Mouse (Mus musculus) neural tube, embryonic 12.5 days (tissue): ENCODE results near the gene Pcdh7. TPM values are rescaled to one million over a fixed set of nuclear protein-coding genes. Genes with fewer than 3 reads are reported as not detected.

Source experiments
- ATAC-seq: fragments of 200-750 bp; cut with Nextera tagmentation; 2 replicates; pipeline ENCODE4 v1.8.0; 2017; ENCODE audit warnings: low read depth, mild to moderate bottlenecking, moderate TSS enrichment, moderate library complexity; ENCODE audit not compliant: low FRiP score
- H3K27ac ChIP-seq: fragments of 300-500 bp; sonication (generic); 2 replicates; pipeline ENCODE4 v1.5.1; 2016
- H3K27me3 ChIP-seq: fragments of 300-500 bp; sonication (generic); replicated peaks from 2 replicates; pipeline ENCODE4 v1.6.1; 2016; ENCODE audit warnings: mild to moderate bottlenecking
- H3K36me3 ChIP-seq: fragments of 300-500 bp; sonication (generic); 2 replicates; pipeline ENCODE4 v1.6.1; 2016; ENCODE audit warnings: mild to moderate bottlenecking
- H3K4me1 ChIP-seq: fragments of 300-500 bp; sonication (generic); 2 replicates; pipeline ENCODE4 v1.6.1; 2016
- H3K4me2 ChIP-seq: fragments of 300-500 bp; sonication (generic); replicated peaks from 2 replicates; pipeline ENCODE4 v1.6.1; 2016; ENCODE audit warnings: mild to moderate bottlenecking
- H3K4me3 ChIP-seq: fragments of 300-500 bp; sonication (generic); 2 replicates; pipeline ENCODE4 v1.5.1; 2016
- H3K9ac ChIP-seq: fragments of 300-500 bp; sonication (generic); 2 replicates; pipeline ENCODE4 v1.6.1; 2016; ENCODE audit warnings: mild to moderate bottlenecking
- H3K9me3 ChIP-seq: fragments of 300-500 bp; sonication (generic); 2 replicates; pipeline ENCODE4 v1.6.1; 2016; ENCODE audit warnings: mild to moderate bottlenecking
- WGBS: fragments of 180-500 bp; shearing (Covaris S2); methylation state at CpG from one replicate; pipeline ENCODE4 v1.1.7; 2016; 5-methylcytosine and 5-hydroxymethylcytosine counted together
- polyA plus RNA-seq: library from polyadenylated mRNA; unstranded; fragments of >200 nt; fragmentation: Nextera tagmentation; extraction: Ambion mirVana; gene quantifications from 2 replicates; pipeline ENCODE4 v1.2.1, GENCODE M21; 2016

Gene Pcdh7
- polyA plus RNA-seq, 1 experiment from 2014 or later, result 16.0 TPM

GRCm38 (mm10) chr5:57819788-57820187 is 102.0 kb downstream of the Pcdh7 start:
- no peak for ATAC-seq
- Histone ChIP-seq H3K27ac (no peak overlapping the region), H3K9ac (no peak overlapping the region), H3K4me3 (no peak overlapping the region), H3K27me3 (no peaks in the 10 kb centered on the region), H3K4me1 (no peaks in the 10 kb centered on the region), H3K9me3 (no peaks in the 10 kb centered on the region), H3K4me2 (no peak overlapping the region), H3K36me3 (no peaks in the 10 kb centered on the region)
- 79% methylated on average over 2 of the region's 2 CpGs for WGBS

DNA sequence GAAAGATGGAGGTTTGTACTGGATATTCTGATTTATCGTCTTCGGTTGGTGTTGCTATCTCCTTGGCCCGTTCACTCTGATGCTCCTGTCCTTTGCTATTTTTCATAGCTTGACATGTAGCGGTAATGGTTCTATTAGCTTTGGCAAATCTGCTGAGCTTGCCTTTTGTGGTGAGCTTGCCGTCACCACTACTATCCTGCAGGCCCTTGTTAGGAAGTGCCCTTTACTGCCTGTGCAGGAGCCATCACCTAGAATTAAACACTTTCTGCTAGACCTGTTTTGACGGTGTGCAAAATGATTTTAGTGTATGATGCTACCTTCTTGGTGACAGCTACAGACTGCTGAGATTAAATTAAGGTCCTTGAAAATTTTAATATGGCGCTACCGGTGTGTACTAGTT is 103.3 kb downstream of the Pcdh7 start:
- no peak for ATAC-seq
- no peak overlapping the region for H3K9ac ChIP-seq
- no peaks in the 10 kb centered on the region for H3K9me3 ChIP-seq
- no peak overlapping the region for H3K4me3 ChIP-seq
- H3K27me3 ChIP-seq, result no peaks in the 10 kb centered on the region
- no peaks in the 10 kb centered on the region for H3K4me1 ChIP-seq
- H3K4me2 ChIP-seq, result no peak overlapping the region
- H3K36me3 ChIP-seq, result no peaks in the 10 kb centered on the region
- 86% methylated on average over 8 of the region's 8 CpGs for WGBS
- H3K27ac ChIP-seq, result no peak overlapping the region

- ATAC-seq, result no peak
- Histone ChIP-seq H3K27ac (no peak overlapping the region), H3K4me2 (no peak overlapping the region), H3K36me3 (no peaks in the 10 kb centered on the region), H3K9ac (no peak overlapping the region), H3K4me1 (no peaks in the 10 kb centered on the region), H3K4me3 (no peak overlapping the region), H3K9me3 (no peaks in the 10 kb centered on the region), H3K27me3 (no peaks in the 10 kb centered on the region)
- 97% methylated on average over 3 of the region's 3 CpGs for WGBS
Observed at GRCm38 (mm10) chr5:57828437-57828836, 110.7 kb downstream of the Pcdh7 start.

- H3K4me3 ChIP-seq, result no peak overlapping the region
Observed at GRCm38 (mm10) chr5:57837150-57837549, 119.4 kb downstream of the Pcdh7 start.

DNA sequence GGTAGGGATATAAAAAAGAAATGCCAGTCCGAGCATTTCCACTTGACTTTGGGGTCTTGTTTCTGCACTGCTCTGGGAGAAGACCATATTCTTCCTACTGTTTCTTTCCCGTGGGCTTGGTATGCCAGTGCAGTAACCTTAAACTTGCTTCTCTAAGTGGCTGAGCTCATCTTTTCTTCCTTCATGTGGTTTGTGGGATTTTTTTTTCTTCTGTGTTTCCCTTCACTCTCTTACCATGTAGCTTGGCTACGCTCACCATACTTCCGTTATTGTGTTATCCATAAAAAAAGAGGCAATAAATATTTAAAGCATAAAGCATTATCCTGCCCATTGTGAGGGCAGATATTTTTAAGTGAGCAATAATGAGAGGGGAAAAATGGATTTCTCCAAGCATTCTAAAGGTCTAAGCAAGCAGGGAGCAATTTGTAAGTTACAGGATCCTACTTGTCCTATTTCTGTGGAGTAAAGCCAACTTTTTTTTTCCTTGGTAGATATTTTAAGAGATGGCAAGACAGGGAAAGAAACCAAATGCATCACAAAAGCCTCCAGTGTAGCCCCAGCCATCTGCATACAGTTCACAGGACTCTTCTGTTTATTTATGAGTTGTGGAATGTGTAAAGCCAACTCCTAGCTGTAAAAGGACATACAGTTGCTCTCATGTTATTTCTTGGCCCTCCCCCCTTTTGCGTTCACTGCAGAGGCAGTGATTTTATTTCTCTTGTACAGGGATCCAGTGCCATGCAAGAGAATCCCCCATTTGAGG is 123.8 kb downstream of the Pcdh7 start:
- Histone ChIP-seq H3K27ac (no peak overlapping the region), H3K36me3 (no peaks in the 10 kb centered on the region), H3K9ac (no peak overlapping the region), H3K4me3 (no peak overlapping the region), H3K27me3 (no peaks in the 10 kb centered on the region), H3K4me1 (no peaks in the 10 kb centered on the region), H3K4me2 (no peak overlapping the region), H3K9me3 (no peaks in the 10 kb centered on the region)
- 79% methylated on average over 5 of the region's 5 CpGs for WGBS
- no peak for ATAC-seq

More at GRCm38 (mm10) chr5:57837150-57837549, 119.4 kb downstream of the Pcdh7 start:
- no peaks in the 10 kb centered on the region for H3K4me1 ChIP-seq
- no peak overlapping the region for H3K4me2 ChIP-seq
- WGBS, result 62% methylated on average over 2 of the region's 2 CpGs
- H3K9me3 ChIP-seq, result no peaks in the 10 kb centered on the region
- no peaks in the 10 kb centered on the region for H3K36me3 ChIP-seq
- no peak for ATAC-seq
- H3K9ac ChIP-seq, result no peak overlapping the region
- no peak overlapping the region for H3K27ac ChIP-seq
- no peaks in the 10 kb centered on the region for H3K27me3 ChIP-seq

- Histone ChIP-seq H3K4me2 (no peak overlapping the region), H3K9me3 (no peaks in the 10 kb centered on the region), H3K9ac (no peak overlapping the region), H3K4me1 (no peaks in the 10 kb centered on the region), H3K27me3 (no peaks in the 10 kb centered on the region), H3K36me3 (no peaks in the 10 kb centered on the region), H3K4me3 (no peak overlapping the region), H3K27ac (no peak overlapping the region)
- WGBS, result 78% methylated on average over 3 of the region's 3 CpGs
- ATAC-seq, result no peak
Observed at GRCm38 (mm10) chr5:57847500-57847899, 129.7 kb downstream of the Pcdh7 start.

DNA sequence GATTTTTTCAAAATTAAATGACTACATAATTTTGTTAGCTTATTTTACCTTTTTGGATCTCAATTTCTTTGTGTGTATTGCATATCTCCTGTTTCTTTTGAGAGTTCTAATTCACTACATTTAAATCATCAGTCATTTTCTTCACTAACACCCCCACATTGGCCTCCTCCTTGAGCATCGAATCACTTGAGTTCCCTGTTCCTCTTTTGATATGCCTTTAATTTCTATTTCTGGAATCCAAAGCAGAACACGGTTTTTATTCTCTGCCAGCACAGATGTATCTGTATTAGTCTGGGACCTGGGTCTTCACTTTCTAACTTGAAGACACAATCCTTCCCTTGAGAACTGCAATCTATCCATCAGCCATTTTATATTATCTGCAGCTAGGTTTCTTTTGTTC is 132.3 kb downstream of the Pcdh7 start:
- no peaks in the 10 kb centered on the region for H3K36me3 ChIP-seq
- WGBS, result 84% methylated on average over 2 of the region's 2 CpGs

DNA sequence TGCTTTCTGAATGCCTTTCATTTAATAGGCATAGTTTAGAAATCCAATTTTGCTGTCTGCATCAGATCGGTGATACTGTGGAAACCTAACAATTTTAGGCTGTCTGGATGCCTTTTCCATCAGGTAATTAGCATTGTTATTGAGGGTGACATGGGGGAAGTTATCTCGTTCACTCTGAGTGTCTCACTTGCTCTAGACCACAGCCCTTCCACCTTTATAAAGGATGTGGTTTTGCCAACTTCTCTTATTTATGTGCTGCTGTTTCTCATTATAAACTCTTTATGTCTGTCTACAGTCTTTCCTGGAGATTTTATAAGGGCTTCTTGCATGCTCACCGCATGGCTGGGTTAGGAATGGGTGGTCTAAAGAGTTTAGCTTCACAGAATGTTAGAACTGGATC is 139.5 kb downstream of the Pcdh7 start:
- no peak for ATAC-seq
- H3K4me1 ChIP-seq, result no peaks in the 10 kb centered on the region
- H3K27ac ChIP-seq, result no peak overlapping the region
- H3K4me3 ChIP-seq, result no peak overlapping the region
- 81% methylated on average over 3 of the region's 3 CpGs for WGBS
- H3K9ac ChIP-seq, result no peak overlapping the region
- no peak overlapping the region for H3K4me2 ChIP-seq
- H3K36me3 ChIP-seq, result no peaks in the 10 kb centered on the region
- H3K9me3 ChIP-seq, result no peaks in the 10 kb centered on the region
- no peaks in the 10 kb centered on the region for H3K27me3 ChIP-seq

More for the DNA sequence above, 132.3 kb downstream of the Pcdh7 start:
- H3K9me3 ChIP-seq, result no peaks in the 10 kb centered on the region
- no peak overlapping the region for H3K27ac ChIP-seq
- H3K4me1 ChIP-seq, result no peaks in the 10 kb centered on the region
- no peak overlapping the region for H3K4me2 ChIP-seq
- H3K27me3 ChIP-seq, result no peaks in the 10 kb centered on the region
- no peak for ATAC-seq
- H3K9ac ChIP-seq, result no peak overlapping the region
- no peak overlapping the region for H3K4me3 ChIP-seq

DNA sequence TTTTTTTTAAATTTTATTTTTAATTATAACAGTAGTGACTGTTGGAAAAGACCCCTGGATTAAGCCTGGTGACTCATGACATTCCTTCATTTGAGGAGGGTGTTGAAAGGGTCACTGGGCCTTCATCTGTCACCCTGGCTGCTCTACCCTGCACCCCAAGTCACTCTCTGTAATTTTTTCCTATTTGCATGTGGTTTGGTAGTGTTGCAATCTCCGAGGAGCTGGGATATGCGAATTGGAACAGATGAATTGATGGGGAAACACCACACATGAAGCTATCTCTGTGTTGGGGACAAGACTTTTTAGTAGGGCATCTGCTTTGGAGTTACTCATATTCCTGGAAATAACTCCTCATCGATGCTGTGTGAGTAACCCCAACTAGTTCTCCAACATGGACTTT is 146.5 kb downstream of the Pcdh7 start:
- Histone ChIP-seq H3K9me3 (no peaks in the 10 kb centered on the region), H3K27me3 (no peaks in the 10 kb centered on the region), H3K27ac (no peak overlapping the region), H3K4me2 (no peak overlapping the region), H3K9ac (no peak overlapping the region), H3K36me3 (no peaks in the 10 kb centered on the region), H3K4me1 (no peaks in the 10 kb centered on the region), H3K4me3 (no peak overlapping the region)
- ATAC-seq, result no peak
- WGBS, result 91% methylated on average over 3 of the region's 3 CpGs

DNA sequence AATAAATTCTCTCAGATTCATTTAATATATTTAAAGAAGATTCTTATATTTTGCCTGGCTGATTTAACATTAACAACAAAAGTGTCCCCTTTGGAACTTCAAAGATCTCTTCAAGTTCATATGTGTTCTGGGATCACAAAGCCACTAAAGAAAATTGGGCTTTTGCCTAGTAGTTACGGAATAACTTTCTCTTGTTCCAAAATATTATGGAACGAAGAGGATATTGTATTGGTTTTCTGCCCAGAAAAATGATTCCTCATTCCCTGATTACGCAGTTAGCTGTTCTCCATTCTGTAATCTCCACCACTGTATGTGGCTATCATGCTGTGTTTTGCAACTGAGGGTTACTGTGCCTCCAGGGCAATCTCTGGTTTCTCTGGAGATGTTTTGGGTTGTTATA is 147.5 kb downstream of the Pcdh7 start:
- H3K4me3 ChIP-seq, result no peak overlapping the region
- WGBS, result 89% methylated on average over 3 of the region's 3 CpGs
- no peaks in the 10 kb centered on the region for H3K9me3 ChIP-seq
- H3K27me3 ChIP-seq, result no peaks in the 10 kb centered on the region
- H3K36me3 ChIP-seq, result no peaks in the 10 kb centered on the region
- no peak for ATAC-seq
- no peak overlapping the region for H3K4me2 ChIP-seq
- H3K4me1 ChIP-seq, result no peaks in the 10 kb centered on the region
- no peak overlapping the region for H3K9ac ChIP-seq
- H3K27ac ChIP-seq, result no peak overlapping the region

- ATAC-seq, result no peak
Observed at GRCm38 (mm10) chr5:57866097-57866496, 148.3 kb downstream of the Pcdh7 start.

DNA sequence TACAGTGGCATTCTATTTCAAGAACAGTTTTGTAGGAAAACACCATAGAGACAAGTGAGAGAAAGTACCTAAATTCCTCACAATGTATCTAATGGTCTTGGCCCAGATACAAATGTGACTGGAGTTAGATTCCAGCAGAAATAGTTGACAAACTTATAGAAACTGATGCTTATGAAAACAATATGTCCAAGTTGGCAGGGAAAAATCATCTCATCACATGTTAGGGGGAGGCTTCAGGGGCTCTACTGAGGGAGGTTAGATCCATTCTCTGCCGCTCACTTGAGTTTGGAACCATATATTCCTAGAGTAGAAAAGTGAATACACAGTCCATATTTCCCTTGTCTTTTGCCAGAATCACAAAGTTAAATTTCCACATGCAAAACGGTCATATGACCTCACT is 150.1 kb downstream of the Pcdh7 start:
- no peaks in the 10 kb centered on the region for H3K27me3 ChIP-seq
- ATAC-seq, result no peak
- H3K27ac ChIP-seq, result no peak overlapping the region
- H3K4me3 ChIP-seq, result no peak overlapping the region
- no peaks in the 10 kb centered on the region for H3K4me1 ChIP-seq
- H3K4me2 ChIP-seq, result no peak overlapping the region
- 85% methylated on average over 2 of the region's 2 CpGs for WGBS
- H3K36me3 ChIP-seq, result no peaks in the 10 kb centered on the region
- H3K9ac ChIP-seq, result no peak overlapping the region
- H3K9me3 ChIP-seq, result no peaks in the 10 kb centered on the region

More at GRCm38 (mm10) chr5:57866097-57866496, 148.3 kb downstream of the Pcdh7 start:
- H3K9me3 ChIP-seq, result no peaks in the 10 kb centered on the region
- H3K4me3 ChIP-seq, result no peak overlapping the region
- no peak overlapping the region for H3K27ac ChIP-seq
- WGBS, result 86% methylated on average over 1 of the region's 1 CpGs
- no peaks in the 10 kb centered on the region for H3K27me3 ChIP-seq
- H3K4me2 ChIP-seq, result no peak overlapping the region
- no peak overlapping the region for H3K9ac ChIP-seq
- H3K36me3 ChIP-seq, result no peaks in the 10 kb centered on the region
- H3K4me1 ChIP-seq, result no peaks in the 10 kb centered on the region

DNA sequence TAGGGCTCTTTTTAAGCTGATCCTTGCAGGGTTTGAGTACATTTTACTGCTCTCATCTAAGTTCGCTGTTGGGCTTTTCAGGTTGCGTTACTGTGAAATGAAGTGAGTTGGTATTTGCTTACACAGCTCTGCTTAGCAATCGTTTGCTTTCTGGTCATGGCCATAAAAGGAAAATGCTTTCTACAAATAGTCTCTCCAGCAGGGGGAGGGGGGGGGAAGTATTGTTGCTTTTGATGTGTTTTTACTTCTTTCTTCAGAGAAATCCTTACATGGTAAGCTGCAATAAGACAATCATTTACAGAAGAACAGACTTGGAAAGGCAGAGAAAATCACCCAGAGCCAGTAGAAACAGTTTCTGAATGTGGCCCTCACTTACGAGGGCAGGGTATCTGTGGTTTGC is 150.9 kb downstream of the Pcdh7 start:
- no peak overlapping the region for H3K9ac ChIP-seq
- no peak overlapping the region for H3K4me2 ChIP-seq
- WGBS, result 38% methylated on average over 4 of the region's 4 CpGs
- H3K27me3 ChIP-seq, result no peaks in the 10 kb centered on the region
- H3K36me3 ChIP-seq, result no peaks in the 10 kb centered on the region
- no peaks in the 10 kb centered on the region for H3K9me3 ChIP-seq
- no peak for ATAC-seq
- no peak overlapping the region for H3K4me3 ChIP-seq
- H3K27ac ChIP-seq, result no peak overlapping the region
- no peaks in the 10 kb centered on the region for H3K4me1 ChIP-seq
